Mouse (Mus musculus) lung, postnatal 0 days (tissue): Measurements from ENCODE around the gene Fxyd3. TPM values are rescaled to one million over a fixed set of nuclear protein-coding genes. Genes with fewer than 3 reads are reported as not detected.

Source experiments
- ATAC-seq: fragments of 200-750 bp; cut with Nextera tagmentation; 2 replicates; pipeline ENCODE4 v1.8.0; 2017; ENCODE audit warnings: moderate library complexity
- DNase-seq: peaks from one replicate; pipeline ENCODE4 v3.0.0-alpha.2; 2016; ENCODE audit warnings: low spot score
- H3K27ac ChIP-seq: fragments of 300-500 bp; sonication (generic); 2 replicates; pipeline ENCODE4 v1.5.1; 2014; ENCODE audit warnings: antibody characterized with exemption, mild to moderate bottlenecking, low read length, mixed read lengths
- H3K27me3 ChIP-seq: fragments of 300-500 bp; sonication (generic); replicated peaks from 2 replicates; pipeline ENCODE4 v1.6.1; 2014; ENCODE audit warnings: low read length, mixed read lengths; ENCODE audit not compliant: insufficient read depth
- H3K36me3 ChIP-seq: fragments of 300-500 bp; sonication (generic); 2 replicates; pipeline ENCODE4 v1.6.1; 2014; ENCODE audit warnings: low read length, mixed read lengths; ENCODE audit not compliant: insufficient read depth
- H3K4me1 ChIP-seq: fragments of 300-500 bp; sonication (generic); 2 replicates; pipeline ENCODE4 v1.6.1; 2014; ENCODE audit warnings: antibody characterized with exemption, low read depth, low read length, mixed read lengths; ENCODE audit not compliant: insufficient read depth
- H3K4me2 ChIP-seq: fragments of 300-500 bp; sonication (generic); replicated peaks from 2 replicates; pipeline ENCODE4 v1.6.1; 2014; ENCODE audit warnings: low read depth, mild to moderate bottlenecking, low read length, moderate library complexity, mixed read lengths
- H3K4me3 ChIP-seq: fragments of 300-500 bp; sonication (generic); 2 replicates; pipeline ENCODE4 v1.5.1; 2014; ENCODE audit warnings: low read depth, low read length
- H3K9ac ChIP-seq: fragments of 300-500 bp; sonication (generic); replicated peaks from 2 replicates; pipeline ENCODE4 v1.6.1; 2014; ENCODE audit warnings: low read depth, mild to moderate bottlenecking
- H3K9me3 ChIP-seq: fragments of 300-500 bp; sonication (generic); 2 replicates; pipeline ENCODE4 v1.6.1; 2016; ENCODE audit warnings: low read length, mixed read lengths
- CTCF ChIP-seq: IDR thresholded peaks from 2 replicates; pipeline ENCODE4 v1.5.1; 2016; ENCODE audit warnings: antibody characterized with exemption, mild to moderate bottlenecking
- EP300 ChIP-seq: IDR thresholded peaks from 2 replicates; pipeline ENCODE4 v1.6.1; 2016; ENCODE audit warnings: antibody characterized with exemption, mild to moderate bottlenecking, control low read depth
- WGBS: fragments of 180-500 bp; shearing (Covaris S2); extraction: QIAGEN DNeasy Blood & Tissue Kit; methylation state at CpG from one replicate; pipeline ENCODE4 v1.1.7; 2014; 5-methylcytosine and 5-hydroxymethylcytosine counted together
- microRNA-seq: library from miRNA; unstranded; fragments of <30 nt; microRNA quantifications from one replicate; pipeline ENCODE4, GENCODE M21; 2016
- polyA plus RNA-seq: library from polyadenylated mRNA; unstranded; fragments of >200 nt; fragmentation: Nextera tagmentation; extraction: Ambion mirVana; gene quantifications from 2 replicates; pipeline ENCODE4 v1.2.1, GENCODE M21; 2015

The Fxyd3 gene
- polyA plus RNA-seq, 1 experiment from 2014 or later = 78.1 TPM

DNA sequence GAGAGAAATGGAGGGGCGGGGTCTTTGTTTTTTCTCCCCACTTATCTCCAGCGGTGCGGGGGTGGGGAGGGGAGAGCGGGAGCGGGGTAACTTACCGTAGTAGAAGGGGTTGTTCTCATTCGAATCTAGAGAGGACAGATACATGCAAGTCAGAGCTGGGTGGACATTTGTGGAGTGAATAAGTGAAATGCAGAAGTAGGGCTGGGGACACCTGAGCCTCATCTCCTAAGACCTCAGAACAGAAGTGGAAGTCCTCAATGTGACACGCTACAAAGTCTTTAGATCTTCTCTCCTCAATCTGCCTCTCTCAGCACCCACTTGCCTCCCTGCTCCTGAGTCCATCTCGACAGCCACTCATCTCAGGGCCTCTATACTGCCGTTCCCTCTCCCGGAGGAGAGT, 41.2 kb downstream of the Fxyd3 start:
- no peak for DNase-seq
- no peaks in the 10 kb centered on the region for H3K9me3 ChIP-seq
- ATAC-seq = no peak
- H3K36me3 ChIP-seq = no peaks in the 10 kb centered on the region
- H3K4me3 ChIP-seq = no peak overlapping the region
- H3K27me3 ChIP-seq = no peaks in the 10 kb centered on the region
- H3K27ac ChIP-seq = no peak overlapping the region
- no peak overlapping the region for H3K9ac ChIP-seq
- TF ChIP-seq CTCF = no peak
- TF ChIP-seq EP300 = no peak
- H3K4me2 ChIP-seq = no peak overlapping the region
- WGBS = 68% methylated on average over 11 of the region's 11 CpGs
- no peaks in the 10 kb centered on the region for H3K4me1 ChIP-seq

DNA sequence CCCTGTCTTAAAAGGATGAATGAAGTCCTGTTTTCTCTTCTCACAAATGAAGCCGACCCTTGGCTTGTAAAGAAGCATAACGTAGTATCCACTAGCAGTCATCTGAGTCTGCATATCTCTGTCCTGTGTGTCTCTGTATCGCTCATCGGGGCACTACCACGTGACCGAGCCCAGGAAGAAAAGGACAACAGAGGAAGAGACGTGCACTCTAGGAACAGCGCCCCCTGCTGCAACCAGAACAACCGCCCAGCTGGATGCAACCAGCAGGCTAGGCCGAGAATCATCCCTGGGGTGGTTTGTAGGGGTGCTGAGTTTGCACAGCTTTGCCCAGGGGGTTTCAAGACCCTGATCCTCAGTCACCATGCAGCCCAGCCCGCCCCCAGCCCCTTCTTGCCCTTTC, 41.7 kb downstream of the Fxyd3 start:
- Histone ChIP-seq H3K9me3 (no peaks in the 10 kb centered on the region), H3K36me3 (no peaks in the 10 kb centered on the region), H3K4me1 (no peaks in the 10 kb centered on the region), H3K9ac (no peak overlapping the region), H3K27me3 (no peaks in the 10 kb centered on the region), H3K27ac (no peak overlapping the region), H3K4me2 (no peak overlapping the region), H3K4me3 (no peak overlapping the region)
- TF ChIP-seq EP300 = no peak
- peak; percentile 60 for TF ChIP-seq CTCF
- WGBS = 66% methylated on average over 11 of the region's 11 CpGs
- ATAC-seq = no peak
- DNase-seq = peak; percentile 35

DNA sequence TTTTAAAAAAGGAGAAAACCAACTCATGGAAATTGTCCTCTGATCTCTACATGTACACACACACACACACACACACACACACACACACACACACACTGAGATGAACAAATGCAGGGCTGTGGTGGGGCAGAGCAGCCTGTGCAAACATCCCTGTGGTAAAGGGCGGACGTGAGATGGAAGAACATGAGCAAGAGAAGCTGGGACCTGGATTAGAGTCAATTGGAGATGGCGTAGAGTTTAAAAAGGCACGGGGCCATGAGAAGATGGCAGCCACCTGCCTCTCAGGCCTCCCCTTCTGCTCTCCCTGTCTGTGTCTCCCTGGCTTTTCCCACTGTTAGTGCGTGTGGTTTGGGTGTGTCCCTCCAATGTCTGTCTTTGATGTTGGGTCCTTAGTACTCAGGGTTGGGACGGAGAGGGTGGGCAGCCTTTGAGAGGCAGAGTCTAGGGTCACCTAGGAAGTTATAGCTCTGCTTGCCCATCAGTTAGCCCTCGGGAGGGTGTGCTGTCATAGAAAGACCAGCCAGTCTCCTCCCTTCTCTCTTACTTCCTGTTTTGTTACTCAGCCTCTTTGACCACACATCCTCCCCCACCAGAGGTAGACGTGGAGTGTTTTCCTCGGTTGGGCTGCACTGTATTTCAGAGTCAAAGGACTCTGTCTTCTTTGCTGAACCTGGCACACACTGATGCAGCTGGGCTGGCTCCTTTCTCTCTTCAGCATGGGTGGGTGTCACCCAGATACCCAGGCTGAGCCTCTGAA, 42.9 kb downstream of the Fxyd3 start:
- ATAC-seq (peak; percentile 45), DNase-seq (peak; percentile 61)
- H3K9ac ChIP-seq = no peak overlapping the region
- no peaks in the 10 kb centered on the region for H3K9me3 ChIP-seq
- H3K4me3 ChIP-seq = no peak overlapping the region
- no peaks in the 10 kb centered on the region for H3K36me3 ChIP-seq
- whole genome bisulfite sequencing = 47% methylated on average over 9 of the region's 9 CpGs
- H3K27me3 ChIP-seq = no peaks in the 10 kb centered on the region
- no peaks in the 10 kb centered on the region for H3K4me1 ChIP-seq
- TF ChIP-seq EP300 (no peak), CTCF (no peak)
- no peak overlapping the region for H3K27ac ChIP-seq
- no peak overlapping the region for H3K4me2 ChIP-seq

DNA sequence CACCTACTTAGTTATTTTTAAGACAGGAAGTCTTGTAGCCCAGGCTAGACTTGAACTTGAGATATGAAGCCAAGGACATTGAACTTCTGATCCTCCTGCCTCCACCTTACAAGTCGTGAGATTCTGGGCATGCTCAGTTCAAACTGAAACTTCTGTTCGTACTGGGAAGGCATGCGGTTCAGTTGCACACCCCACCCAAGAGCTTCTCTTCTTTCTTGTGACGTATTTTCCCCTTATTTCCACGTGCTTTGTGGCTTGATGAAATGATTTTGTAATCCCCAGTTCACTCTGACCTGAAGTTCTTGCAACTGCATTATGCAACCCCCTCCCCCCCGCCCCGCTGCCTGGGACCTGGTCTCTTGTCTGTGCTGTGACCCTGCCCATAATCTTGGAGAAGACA, 44.8 kb downstream of the Fxyd3 start:
- WGBS = 74% methylated on average over 7 of the region's 7 CpGs
- peak; percentile 39 for ATAC-seq
- no peak overlapping the region for H3K9ac ChIP-seq
- no peak overlapping the region for H3K4me2 ChIP-seq
- H3K4me1 ChIP-seq = no peaks in the 10 kb centered on the region
- no peak overlapping the region for H3K27ac ChIP-seq
- TF ChIP-seq EP300 (no peak), CTCF (no peak)
- H3K9me3 ChIP-seq = no peaks in the 10 kb centered on the region
- H3K27me3 ChIP-seq = no peaks in the 10 kb centered on the region
- H3K4me3 ChIP-seq = no peak overlapping the region
- no peaks in the 10 kb centered on the region for H3K36me3 ChIP-seq
- DNase-seq = peak; percentile 61

DNA sequence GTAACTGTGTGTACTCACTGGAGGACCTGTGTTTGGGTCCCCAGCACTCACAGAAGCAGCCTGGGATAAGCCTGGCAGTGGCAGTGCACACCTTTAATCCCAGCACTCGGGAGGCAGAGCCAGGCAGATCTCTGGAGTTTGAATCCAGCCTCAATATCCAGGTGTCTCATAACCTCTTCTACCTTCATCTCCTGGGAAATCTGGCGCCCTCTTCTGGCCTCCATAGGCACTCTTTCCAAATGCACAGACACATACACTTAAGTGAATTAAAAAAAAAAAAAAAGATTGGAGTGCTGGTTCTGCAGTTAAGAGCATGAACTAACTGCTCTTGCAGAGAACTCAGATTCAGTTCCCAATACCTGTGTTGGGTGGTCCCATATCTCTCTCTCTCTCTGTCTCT, 45.8 kb downstream of the Fxyd3 start:
- no peak overlapping the region for H3K4me3 ChIP-seq
- no peaks in the 10 kb centered on the region for H3K36me3 ChIP-seq
- H3K4me1 ChIP-seq = no peaks in the 10 kb centered on the region
- no peak for DNase-seq
- no peaks in the 10 kb centered on the region for H3K9me3 ChIP-seq
- no peak for ATAC-seq
- H3K4me2 ChIP-seq = no peak overlapping the region
- no peak overlapping the region for H3K9ac ChIP-seq
- WGBS = 79% methylated on average over 2 of the region's 2 CpGs
- H3K27ac ChIP-seq = no peak overlapping the region
- TF ChIP-seq CTCF (peak; percentile 25), EP300 (no peak)
- no peaks in the 10 kb centered on the region for H3K27me3 ChIP-seq

DNA sequence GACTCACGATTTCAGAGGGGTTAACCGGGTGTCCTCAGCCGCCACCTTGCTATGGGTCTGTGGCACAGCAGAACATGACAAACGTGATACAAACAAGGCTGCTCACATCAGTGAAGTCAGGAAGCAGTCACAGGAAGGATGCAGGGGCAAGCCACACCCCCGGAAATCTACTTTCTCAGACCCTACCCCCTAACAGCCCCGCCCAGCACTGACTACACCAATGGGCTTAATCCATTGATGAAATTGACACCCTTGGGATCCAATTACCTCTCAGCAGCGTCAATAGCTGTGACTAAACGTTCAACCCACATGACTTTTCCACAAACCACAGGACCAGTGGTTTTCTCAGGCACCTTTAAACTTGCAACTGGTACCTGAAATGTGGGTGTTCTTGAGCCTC, 47.9 kb downstream of the Fxyd3 start:
- Histone ChIP-seq H3K36me3 (no peaks in the 10 kb centered on the region), H3K9ac (no peak overlapping the region), H3K4me2 (no peak overlapping the region), H3K27ac (no peak overlapping the region), H3K9me3 (no peaks in the 10 kb centered on the region), H3K4me1 (no peaks in the 10 kb centered on the region), H3K27me3 (no peaks in the 10 kb centered on the region), H3K4me3 (no peak overlapping the region)
- WGBS = 67% methylated on average over 8 of the region's 8 CpGs
- TF ChIP-seq EP300 = no peak
- no peak for TF ChIP-seq CTCF
- DNase-seq (no peak), ATAC-seq (no peak)

Small RNAs within 50 kb of the gene (microRNA-seq; reads per million reads assigned to microRNA genes)
- gene Mir7050 = not detected

Other genes starting within 250 kb of the Fxyd3 start
- not detected in 2 replicates for gene Ffar3, start 220.5 kb downstream of the Fxyd3 start, polyA plus RNA-seq
- not detected in 2 replicates for gene Ffar1, start 215.1 kb downstream of the Fxyd3 start, polyA plus RNA-seq
- gene Cd22, start 196.4 kb downstream of the Fxyd3 start, polyA plus RNA-seq = 0.35 and 0.79 TPM in 2 replicates
- 1.2 and 1.8 TPM in 2 replicates for gene Mag, start 161.8 kb downstream of the Fxyd3 start, polyA plus RNA-seq
- not detected in 2 replicates for gene Hamp2, start 152.0 kb downstream of the Fxyd3 start, polyA plus RNA-seq
- gene Hamp, start 132.7 kb downstream of the Fxyd3 start, polyA plus RNA-seq = not detected in 2 replicates
- 19.6 and 21.1 TPM in 2 replicates for gene Usf2, start 119.9 kb downstream of the Fxyd3 start, polyA plus RNA-seq
- gene Lsr, start 103.2 kb downstream of the Fxyd3 start, polyA plus RNA-seq = 53.8 and 57.9 TPM in 2 replicates
- gene Fam187b, start 102.9 kb downstream of the Fxyd3 start, polyA plus RNA-seq = 9.5 and 12.3 TPM in 2 replicates
- gene Fxyd5, start 34.2 kb downstream of the Fxyd3 start, polyA plus RNA-seq = 168 and 206 TPM in 2 replicates
- gene Fxyd7, start 25.2 kb downstream of the Fxyd3 start, polyA plus RNA-seq = 1.2 and 1.8 TPM in 2 replicates
- gene Fxyd1, start 19.5 kb downstream of the Fxyd3 start, polyA plus RNA-seq = 175 and 211 TPM in 2 replicates
- 0.20 and 0.27 TPM in 2 replicates for gene Lgi4, start 17.4 kb downstream of the Fxyd3 start, polyA plus RNA-seq
- gene Hpn, start 38.6 kb upstream of the Fxyd3 start, polyA plus RNA-seq = 19.5 and 20.5 TPM in 2 replicates
- 4.5 and 4.9 TPM in 2 replicates for gene Scn1b, start 50.3 kb upstream of the Fxyd3 start, polyA plus RNA-seq
- 31.7 and 33.8 TPM in 2 replicates for gene Gramd1a, start 79.2 kb upstream of the Fxyd3 start, polyA plus RNA-seq
- gene Scgb2b2, start 213.8 kb upstream of the Fxyd3 start, polyA plus RNA-seq = not detected in 2 replicates
- gene Scgb1b2, start 215.1 kb upstream of the Fxyd3 start, polyA plus RNA-seq = not detected in 2 replicates